Mouse (Mus musculus): ENCODE data around the gene Cnfn. TPM values are rescaled to one million over a fixed set of nuclear protein-coding genes. Genes with fewer than 3 reads are reported as not detected.

The Cnfn gene
- polyA plus RNA-seq (2015; fragmentation: Nextera tagmentation; extraction: Ambion mirVana): 0.54 and 0.90 TPM in 2 replicates

- no peak within 1 kb of the TSS for H3K27ac ChIP-seq (ENCODE audit: low read depth, low read length)
- no peak within 1 kb of the TSS for H3K4me3 ChIP-seq (ENCODE audit: low read length)
- ATAC-seq: no peak
- 53% methylated on average over 12 of the region's 12 CpGs for WGBS
- H3K9me3 ChIP-seq (ENCODE audit: control insufficient read depth, low read length): no peaks in the 10 kb centered on the region
- H3K36me3 ChIP-seq (ENCODE audit: control insufficient read depth, insufficient read depth, low read length): peaks cover 1% of the 10 kb centered on the region
- H3K9ac ChIP-seq (ENCODE audit: low read depth, low read length): no peak within 1 kb of the TSS
- no peak within 1 kb of the TSS for H3K4me2 ChIP-seq (ENCODE audit: low read length)
- peaks cover 17% of the 10 kb centered on the region for H3K4me1 ChIP-seq (ENCODE audit: control insufficient read depth, insufficient read depth, low read depth, low read length)
- peaks cover 9% of the 10 kb centered on the region for H3K27me3 ChIP-seq (replicated peaks; ENCODE audit: control insufficient read depth, insufficient read depth, low read length)
Measured at GRCm38 (mm10) chr7:25369058-25369749, at the start of gene Cnfn. Gene Cnfn (minus strand): TSS chr7:25369724.

DNA sequence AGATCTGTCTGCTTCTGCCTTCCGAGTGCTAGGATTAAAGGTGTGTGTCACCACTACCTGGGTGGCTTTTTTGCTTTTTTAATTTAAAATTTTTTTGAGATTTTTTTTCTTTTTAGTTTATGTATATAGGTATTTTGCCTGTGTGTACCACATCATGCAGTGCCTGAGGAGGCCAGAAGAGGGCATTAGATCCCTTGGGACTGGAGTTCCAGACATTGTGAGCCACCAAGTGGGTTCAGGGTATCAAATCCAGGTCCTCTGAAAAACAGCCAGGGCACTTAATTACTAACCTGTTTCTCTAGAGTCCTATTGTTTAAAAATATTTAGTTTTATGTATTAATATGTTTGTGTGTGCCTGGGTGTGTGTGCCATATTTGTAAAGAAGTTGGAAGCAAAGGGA is 48.1 kb upstream of the Cnfn start:
- H3K27me3 ChIP-seq (replicated peaks; ENCODE audit: control insufficient read depth, insufficient read depth, low read length): no peaks in the 10 kb centered on the region
- H3K4me1 ChIP-seq (ENCODE audit: control insufficient read depth, insufficient read depth, low read depth, low read length): no peaks in the 10 kb centered on the region
- no peaks in the 10 kb centered on the region for H3K9me3 ChIP-seq (ENCODE audit: control insufficient read depth, low read length)
- H3K9ac ChIP-seq (ENCODE audit: low read depth, low read length): no peak overlapping the region
- WGBS: 71% methylated on average over 1 of the region's 1 CpGs
- H3K4me3 ChIP-seq (ENCODE audit: low read length): no peak overlapping the region
- no peak overlapping the region for H3K4me2 ChIP-seq (ENCODE audit: low read length)
- no peaks in the 10 kb centered on the region for H3K36me3 ChIP-seq (ENCODE audit: control insufficient read depth, insufficient read depth, low read length)
- no peak overlapping the region for H3K27ac ChIP-seq (ENCODE audit: low read depth, low read length)
- no peak for ATAC-seq

DNA sequence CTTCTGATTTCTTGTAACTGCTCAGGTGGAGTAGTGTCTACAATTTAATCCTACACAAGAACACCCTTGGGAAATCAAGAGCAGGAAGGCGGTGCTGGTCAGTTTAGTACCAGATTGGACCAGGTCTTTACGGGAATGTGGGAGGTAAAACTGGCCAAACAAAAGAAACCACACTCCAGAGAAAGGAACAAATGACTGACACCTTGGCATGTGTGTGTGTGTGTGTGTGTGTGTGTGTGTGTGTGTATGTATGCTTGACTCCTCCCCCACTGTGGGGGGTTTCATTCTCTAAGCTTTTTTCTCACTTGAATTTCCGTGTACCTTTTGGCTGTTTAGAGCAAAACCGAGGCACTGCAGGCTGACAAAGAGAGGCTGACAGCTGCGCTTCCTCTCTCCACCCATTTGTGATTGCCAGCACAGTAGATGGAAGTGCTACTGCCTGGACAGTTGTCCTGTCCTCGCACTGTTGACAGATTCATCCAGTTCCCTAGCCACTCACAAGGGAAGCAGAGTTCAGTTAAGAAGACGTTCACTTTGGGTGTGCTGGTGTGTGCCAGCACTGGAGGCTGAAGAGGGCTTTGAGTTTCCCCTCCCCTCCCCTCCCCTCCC is 43.4 kb upstream of the Cnfn start, which contains the start of gene Cxcl17:
Gene Cxcl17 (minus strand): TSS at position 54 of the 609 bp plus-strand sequence.
- WGBS: 43% methylated on average over 7 of the region's 7 CpGs
- ATAC-seq: no peak
- Histone ChIP-seq H3K4me2 (ENCODE audit: low read length) (no peak within 1 kb of the TSS), H3K36me3 (ENCODE audit: control insufficient read depth, insufficient read depth, low read length) (no peaks in the 10 kb centered on the region), H3K4me3 (ENCODE audit: low read length) (no peak within 1 kb of the TSS), H3K4me1 (ENCODE audit: control insufficient read depth, insufficient read depth, low read depth, low read length) (no peaks in the 10 kb centered on the region), H3K27ac (ENCODE audit: low read depth, low read length) (no peak within 1 kb of the TSS), H3K9me3 (ENCODE audit: control insufficient read depth, low read length) (no peaks in the 10 kb centered on the region), H3K9ac (ENCODE audit: low read depth, low read length) (no peak within 1 kb of the TSS), H3K27me3 (replicated peaks; ENCODE audit: control insufficient read depth, insufficient read depth, low read length) (no peaks in the 10 kb centered on the region)

GRCm38 (mm10) chr7:25411861-25412260 is 42.3 kb upstream of the Cnfn start:
- WGBS: 94% methylated on average over 3 of the region's 3 CpGs
- H3K4me2 ChIP-seq (ENCODE audit: low read length): no peak overlapping the region
- H3K27me3 ChIP-seq (replicated peaks; ENCODE audit: control insufficient read depth, insufficient read depth, low read length): no peaks in the 10 kb centered on the region
- no peaks in the 10 kb centered on the region for H3K4me1 ChIP-seq (ENCODE audit: control insufficient read depth, insufficient read depth, low read depth, low read length)
- H3K36me3 ChIP-seq (ENCODE audit: control insufficient read depth, insufficient read depth, low read length): no peaks in the 10 kb centered on the region
- H3K9me3 ChIP-seq (ENCODE audit: control insufficient read depth, low read length): no peaks in the 10 kb centered on the region
- H3K9ac ChIP-seq (ENCODE audit: low read depth, low read length): no peak overlapping the region
- H3K4me3 ChIP-seq (ENCODE audit: low read length): no peak overlapping the region
- ATAC-seq: no peak
- no peak overlapping the region for H3K27ac ChIP-seq (ENCODE audit: low read depth, low read length)

DNA sequence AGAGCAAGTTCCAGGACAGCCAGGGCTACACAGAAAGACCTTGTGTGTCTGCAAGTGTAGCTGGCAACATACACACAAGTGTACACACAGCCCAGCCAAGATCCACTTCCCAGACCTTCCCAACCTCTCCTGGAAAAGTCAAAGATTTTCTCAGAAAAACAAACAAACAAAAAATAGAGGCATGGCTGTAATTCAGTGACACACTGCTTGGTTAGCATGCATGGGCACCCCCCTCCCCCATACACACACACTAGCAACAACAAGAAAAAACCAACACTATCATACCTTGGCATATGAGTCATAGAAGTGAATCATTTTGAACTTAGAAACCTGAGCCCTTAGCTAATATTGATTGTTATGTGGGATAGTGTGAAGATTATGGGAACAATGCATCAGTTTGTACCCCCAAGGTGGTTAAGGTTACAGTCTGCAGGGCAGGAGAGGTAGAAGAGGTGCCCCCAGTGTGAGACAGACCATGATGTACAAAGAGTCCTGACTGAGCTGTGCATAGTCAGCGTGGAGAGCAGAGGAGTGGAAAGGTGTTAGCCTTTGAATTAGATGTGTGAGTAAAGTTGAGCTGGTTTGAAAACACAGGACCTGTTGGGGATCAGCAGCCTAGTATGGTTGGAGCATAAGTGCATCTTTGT is 41.6 kb upstream of the Cnfn start:
- no peak overlapping the region for H3K4me3 ChIP-seq (ENCODE audit: low read length)
- H3K9me3 ChIP-seq (ENCODE audit: control insufficient read depth, low read length): no peaks in the 10 kb centered on the region
- H3K27me3 ChIP-seq (replicated peaks; ENCODE audit: control insufficient read depth, insufficient read depth, low read length): no peaks in the 10 kb centered on the region
- WGBS: 78% methylated on average over 1 of the region's 1 CpGs
- no peaks in the 10 kb centered on the region for H3K4me1 ChIP-seq (ENCODE audit: control insufficient read depth, insufficient read depth, low read depth, low read length)
- H3K36me3 ChIP-seq (ENCODE audit: control insufficient read depth, insufficient read depth, low read length): no peaks in the 10 kb centered on the region
- H3K4me2 ChIP-seq (ENCODE audit: low read length): no peak overlapping the region
- no peak overlapping the region for H3K9ac ChIP-seq (ENCODE audit: low read depth, low read length)
- ATAC-seq: no peak
- H3K27ac ChIP-seq (ENCODE audit: low read depth, low read length): no peak overlapping the region

DNA sequence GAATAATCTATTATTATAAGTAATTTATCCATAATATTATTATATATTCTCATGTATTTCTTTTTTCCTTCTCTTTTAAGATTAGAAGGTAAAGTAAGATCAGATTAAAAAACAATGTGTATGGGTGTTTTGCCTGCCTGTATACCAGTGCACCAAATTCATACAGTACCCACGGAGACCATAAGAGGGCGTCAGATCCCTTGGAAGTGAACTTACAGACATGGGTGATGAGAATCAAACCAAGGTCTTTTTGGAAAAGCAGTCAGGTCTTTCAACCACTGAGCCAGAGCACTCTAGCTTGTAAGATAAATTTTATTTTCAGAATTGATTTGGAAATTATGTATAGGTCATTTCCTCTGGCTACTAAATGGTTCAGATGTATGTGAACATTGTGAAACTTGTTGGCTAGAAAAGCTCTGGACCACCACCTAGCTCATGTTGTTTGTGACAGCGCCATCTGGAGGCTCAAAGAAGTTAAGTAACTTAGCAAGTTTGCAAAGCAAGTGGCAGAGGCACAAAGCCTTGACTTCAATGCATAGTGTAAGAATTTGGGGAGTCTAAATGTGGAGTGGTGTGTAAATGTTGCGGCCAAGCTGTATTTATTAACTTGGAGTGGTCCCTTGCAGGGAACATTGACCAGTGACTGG is 39.7 kb upstream of the Cnfn start:
- Histone ChIP-seq H3K4me2 (ENCODE audit: low read length) (no peak overlapping the region), H3K4me1 (ENCODE audit: control insufficient read depth, insufficient read depth, low read depth, low read length) (no peaks in the 10 kb centered on the region), H3K27me3 (replicated peaks; ENCODE audit: control insufficient read depth, insufficient read depth, low read length) (no peaks in the 10 kb centered on the region), H3K9ac (ENCODE audit: low read depth, low read length) (no peak overlapping the region), H3K36me3 (ENCODE audit: control insufficient read depth, insufficient read depth, low read length) (no peaks in the 10 kb centered on the region), H3K4me3 (ENCODE audit: low read length) (no peak overlapping the region), H3K9me3 (ENCODE audit: control insufficient read depth, low read length) (no peaks in the 10 kb centered on the region), H3K27ac (ENCODE audit: low read depth, low read length) (no peak overlapping the region)
- ATAC-seq: no peak
- WGBS: 48% methylated on average over 4 of the region's 4 CpGs

DNA sequence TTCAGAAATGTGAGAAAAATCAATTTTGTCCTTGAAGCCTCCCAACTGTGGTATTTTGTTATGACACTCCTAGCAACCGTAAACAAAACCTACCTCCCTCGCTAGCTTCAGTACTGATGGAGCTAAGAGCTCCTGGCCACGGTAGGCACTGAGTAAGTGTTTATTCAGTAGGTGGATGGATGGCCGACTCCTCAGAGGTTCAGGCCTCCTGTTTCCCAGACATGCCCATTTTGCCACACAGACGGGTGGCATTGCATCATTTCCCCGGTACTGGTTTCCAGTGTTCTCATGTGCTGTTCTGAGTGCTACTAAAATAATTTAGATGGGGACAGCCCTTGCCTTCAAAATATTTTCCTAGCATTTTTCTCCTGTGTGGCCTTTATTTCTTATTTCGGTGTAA is 36.9 kb upstream of the Cnfn start:
- Histone ChIP-seq H3K4me3 (ENCODE audit: low read length) (no peak overlapping the region), H3K27me3 (replicated peaks; ENCODE audit: control insufficient read depth, insufficient read depth, low read length) (no peaks in the 10 kb centered on the region), H3K4me2 (ENCODE audit: low read length) (no peak overlapping the region), H3K4me1 (ENCODE audit: control insufficient read depth, insufficient read depth, low read depth, low read length) (no peaks in the 10 kb centered on the region), H3K27ac (ENCODE audit: low read depth, low read length) (no peak overlapping the region), H3K9me3 (ENCODE audit: control insufficient read depth, low read length) (no peaks in the 10 kb centered on the region), H3K36me3 (ENCODE audit: control insufficient read depth, insufficient read depth, low read length) (no peaks in the 10 kb centered on the region), H3K9ac (ENCODE audit: low read depth, low read length) (no peak overlapping the region)
- no peak for ATAC-seq
- WGBS: 88% methylated on average over 7 of the region's 7 CpGs

GRCm38 (mm10) chr7:25402671-25403101 is 33.2 kb upstream of the Cnfn start:
- no peak for ATAC-seq
- Histone ChIP-seq H3K4me1 (ENCODE audit: control insufficient read depth, insufficient read depth, low read depth, low read length) (no peaks in the 10 kb centered on the region; the same call in 1 of the 2 replicates), H3K9me3 (ENCODE audit: control insufficient read depth, low read length) (no peaks in the 10 kb centered on the region), H3K27me3 (replicated peaks; ENCODE audit: control insufficient read depth, insufficient read depth, low read length) (no peaks in the 10 kb centered on the region), H3K4me3 (ENCODE audit: low read length) (no peak overlapping the region), H3K4me2 (ENCODE audit: low read length) (no peak overlapping the region), H3K27ac (ENCODE audit: low read depth, low read length) (no peak overlapping the region), H3K9ac (ENCODE audit: low read depth, low read length) (no peak overlapping the region), H3K36me3 (ENCODE audit: control insufficient read depth, insufficient read depth, low read length) (no peaks in the 10 kb centered on the region)
- WGBS: 2% methylated on average over 2 of the region's 2 CpGs

- no peak overlapping the region for H3K4me3 ChIP-seq (ENCODE audit: low read length)
- no peaks in the 10 kb centered on the region for H3K36me3 ChIP-seq (ENCODE audit: control insufficient read depth, insufficient read depth, low read length)
- no peak overlapping the region for H3K27ac ChIP-seq (ENCODE audit: low read depth, low read length)
- H3K9ac ChIP-seq (ENCODE audit: low read depth, low read length): no peak overlapping the region
- 31% methylated on average over 5 of the region's 5 CpGs for WGBS
- H3K4me2 ChIP-seq (ENCODE audit: low read length): no peak overlapping the region
- H3K4me1 ChIP-seq (ENCODE audit: control insufficient read depth, insufficient read depth, low read depth, low read length): no peaks in the 10 kb centered on the region; the same call in none of the 2 replicates
- no peaks in the 10 kb centered on the region for H3K9me3 ChIP-seq (ENCODE audit: control insufficient read depth, low read length)
- H3K27me3 ChIP-seq (replicated peaks; ENCODE audit: control insufficient read depth, insufficient read depth, low read length): no peaks in the 10 kb centered on the region
- no peak for ATAC-seq
Measured at GRCm38 (mm10) chr7:25401986-25402385, 32.5 kb upstream of the Cnfn start.

Measured in hindbrain, embryonic 16.5 days (tissue).